Comparison of ENCODE assay signal across 8 mouse cellular contexts in the genomic region with DNA sequence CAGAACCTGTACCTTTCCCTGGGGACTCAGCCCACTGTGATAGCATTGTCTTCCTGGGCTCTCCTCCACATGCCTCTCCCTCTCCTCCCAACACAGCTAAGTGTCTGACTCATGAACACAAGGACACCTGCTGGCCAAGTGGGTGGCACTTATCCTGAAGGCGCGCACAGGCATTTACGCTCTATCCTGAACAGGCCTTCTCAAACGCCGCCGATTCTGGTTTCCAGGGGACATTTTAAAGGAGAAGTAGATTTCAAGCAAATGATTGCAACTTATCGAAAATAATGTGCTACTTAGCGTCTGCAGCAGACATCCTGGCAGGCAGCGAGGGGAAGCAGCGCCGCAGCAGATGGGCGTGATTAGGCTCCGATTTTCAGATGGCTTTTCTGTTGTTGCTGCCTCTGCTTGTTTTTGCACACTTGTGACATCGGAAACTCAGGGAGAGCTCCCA.
A peak's percentile ranks its signal among the peaks of the same experiment; 100 is the strongest.
DNase-seq lines count a peak whose midpoint lies in the region; ATAC-seq and TF ChIP-seq lines count a peak whose summit lies in the region.

No protein-coding gene starts in this region.

- no peaks in the 10 kb centered on the region for H3K36me3 ChIP-seq in heart, embryonic 14.5 days (ENCODE audit: control insufficient read depth, insufficient read depth, low read length)
- H3K36me3 ChIP-seq in limb, embryonic 15.5 days, result no peaks in the 10 kb centered on the region
- H3K36me3 ChIP-seq in stomach, postnatal 0 days (ENCODE audit: control insufficient read depth, insufficient read depth, low read length), result no peaks in the 10 kb centered on the region

- H3K4me1 ChIP-seq in heart, embryonic 14.5 days (ENCODE audit: control insufficient read depth in 2 of 2, insufficient read depth in 2 of 2, low read length in 2 of 2), result peaks cover 15 to 30% of the 10 kb centered on the region in 2 experiments
- peaks cover 44% of the 10 kb centered on the region for H3K4me1 ChIP-seq in limb, embryonic 15.5 days
- peaks cover 8% of the 10 kb centered on the region for H3K4me1 ChIP-seq in stomach, postnatal 0 days (replicated peaks; ENCODE audit: control insufficient read depth, insufficient read depth)

- no peaks in the 10 kb centered on the region for H3K27me3 ChIP-seq in heart, embryonic 14.5 days (ENCODE audit: control insufficient read depth, insufficient read depth, low read length)
- H3K27me3 ChIP-seq in limb, embryonic 15.5 days, result no peaks in the 10 kb centered on the region
- H3K27me3 ChIP-seq in stomach, postnatal 0 days (ENCODE audit: control insufficient read depth, insufficient read depth, low read length), result no peaks in the 10 kb centered on the region

- peak overlapping the region; percentile 43 for H3K4me2 ChIP-seq in heart, embryonic 14.5 days (ENCODE audit: low read length)
- peak overlapping the region; percentile 20 for H3K4me2 ChIP-seq in limb, embryonic 15.5 days
- no peak overlapping the region for H3K4me2 ChIP-seq in stomach, postnatal 0 days (replicated peaks; ENCODE audit: low read depth)

- DNase-seq in heart, adult 18-20 months, result no peak
- DNase-seq in cerebellum, adult 8-10 months, result peak; percentile 46
- no peak for DNase-seq in stomach, postnatal 0 days (ENCODE audit: low spot score)
- no peak for DNase-seq in thymus, adult 18-20 months
- no peak for DNase-seq in kidney, postnatal 10 days

- TF ChIP-seq CTCF in stomach, postnatal 0 days (IDR thresholded peaks at IDR 0.05; ENCODE audit: low read depth), result peak; percentile 49

- H3K27ac ChIP-seq in heart, embryonic 14.5 days (replicated peaks in 1 of 2; ENCODE audit: control insufficient read depth in 1 of 2, insufficient read depth in 1 of 2, low read depth in 2 of 2, low read length in 2 of 2), result no peak overlapping the region; a peak in 1 of 4 replicates
- peak overlapping the region; percentile 54; the same call in 1 of the 2 replicates for H3K27ac ChIP-seq in limb, embryonic 15.5 days
- H3K27ac ChIP-seq in stomach, postnatal 0 days (replicated peaks), result no peak overlapping the region

- ATAC-seq in heart, embryonic 14.5 days (ENCODE audit: insufficient number of reproducible peaks, insufficient read depth, low FRiP score, low read depth), result no peak
- ATAC-seq in granulocyte monocyte progenitor cell, adult 5-6 weeks (replicated peaks; ENCODE audit: poor library complexity, severe bottlenecking), result peak; percentile 47; the same call in 1 of the 2 replicates
- ATAC-seq in limb, embryonic 15.5 days (ENCODE audit: insufficient number of reproducible peaks, low FRiP score, low TSS enrichment, low read depth), result no peak
- ATAC-seq in stomach, postnatal 0 days (ENCODE audit: low FRiP score, low TSS enrichment), result 0 out of 2 replicates have a peak, but pooled peaks have one; percentile 41

- no peaks in the 10 kb centered on the region for H3K9me3 ChIP-seq in heart, embryonic 14.5 days (ENCODE audit: control insufficient read depth, low read length)
- no peaks in the 10 kb centered on the region for H3K9me3 ChIP-seq in limb, embryonic 15.5 days
- no peaks in the 10 kb centered on the region for H3K9me3 ChIP-seq in stomach, postnatal 0 days (ENCODE audit: control insufficient read depth, low read length)

- no peak for TF ChIP-seq EP300 in stomach, postnatal 0 days (optimal IDR thresholded peaks at IDR 0.05)

- 54% methylated on average over 14 of the region's 14 CpGs for whole genome bisulfite sequencing in heart, embryonic 14.5 days
- WGBS in limb, embryonic 15.5 days, result 38% methylated on average over 14 of the region's 14 CpGs
- 63% methylated on average over 14 of the region's 14 CpGs for WGBS in stomach, postnatal 0 days

- H3K4me3 ChIP-seq in heart, embryonic 14.5 days (ENCODE audit: control insufficient read depth in 1 of 2, insufficient read depth in 1 of 2, low read depth in 1 of 2, low read length in 2 of 2), result no peak overlapping the region
- H3K4me3 ChIP-seq in limb, embryonic 15.5 days, result no peak overlapping the region
- H3K4me3 ChIP-seq in stomach, postnatal 0 days (ENCODE audit: low read depth, low read length), result no peak overlapping the region

- H3K9ac ChIP-seq in heart, embryonic 14.5 days (ENCODE audit: low read length), result peak overlapping the region; percentile 40
- no peak overlapping the region for H3K9ac ChIP-seq in limb, embryonic 15.5 days
- H3K9ac ChIP-seq in stomach, postnatal 0 days (ENCODE audit: low read length), result no peak overlapping the region

Comparison
In these comparisons a context has a peak if more than half of its experiments do, and no peak if none do; other contexts are left out.
1. ATAC-seq: peak in granulocyte monocyte progenitor cell, adult 5-6 weeks (single experiment) and stomach, postnatal 0 days (single experiment); none in heart, embryonic 14.5 days (single experiment) and limb, embryonic 15.5 days (single experiment).